Mouse (Mus musculus) cerebellum, adult 18-20 months (tissue): Measurements from ENCODE around the gene Ripk3.
A peak's percentile ranks its signal among the peaks of the same experiment; 100 is the strongest.

Experiments
- DNase-seq, 2 experiments: peaks; one replicate each; pipeline ENCODE4 v3.0.0; 2021

Gene Ripk3

GRCm38 (mm10) chr14:55793946-55794345 lies 5.3 kb upstream of the Ripk3 start:
- DNase-seq = no peak

- no peak for DNase-seq
Measured at GRCm38 (mm10) chr14:55793461-55793860, 4.8 kb upstream of the Ripk3 start.

- DNase-seq = no peak
Measured at GRCm38 (mm10) chr14:55787731-55788130, 934 bp downstream of the Ripk3 start.

- no peak for DNase-seq
Measured at GRCm38 (mm10) chr14:55785195-55785594, 3.5 kb downstream of the Ripk3 start.

- no peak for DNase-seq
Measured at GRCm38 (mm10) chr14:55783958-55784235, 4.8 kb downstream of the Ripk3 start, which contains the start of gene Adcy4. Gene Adcy4, minus strand, starts transcription at chr14:55784095.

- no peak for DNase-seq
Measured at GRCm38 (mm10) chr14:55783171-55783957, 5.3 kb downstream of the Ripk3 start.

- DNase-seq = no peak
Measured at GRCm38 (mm10) chr14:55782361-55782960, 6.2 kb downstream of the Ripk3 start.

GRCm38 (mm10) chr14:55781310-55781709 lies 7.4 kb downstream of the Ripk3 start:
- DNase-seq = peak; percentile 67 to 69

GRCm38 (mm10) chr14:55780736-55781135 lies 7.9 kb downstream of the Ripk3 start:
- DNase-seq = no peak

GRCm38 (mm10) chr14:55779656-55780055 lies 9.0 kb downstream of the Ripk3 start:
- no peak for DNase-seq

- no peak for DNase-seq
Measured at GRCm38 (mm10) chr14:55778686-55779085, 10.0 kb downstream of the Ripk3 start.

GRCm38 (mm10) chr14:55777806-55778205 lies 10.9 kb downstream of the Ripk3 start:
- DNase-seq = no peak

GRCm38 (mm10) chr14:55777176-55777575 lies 11.5 kb downstream of the Ripk3 start:
- no peak for DNase-seq

- no peak for DNase-seq
Measured at GRCm38 (mm10) chr14:55776711-55777110, 12.0 kb downstream of the Ripk3 start.

GRCm38 (mm10) chr14:55769087-55769703 lies 19.5 kb downstream of the Ripk3 start:
- no peak for DNase-seq

- no peak for DNase-seq
Measured at GRCm38 (mm10) chr14:55768555-55768954, 20.1 kb downstream of the Ripk3 start.

- DNase-seq = peak; percentile 82 to 83
Measured at GRCm38 (mm10) chr14:55767519-55768414, 20.9 kb downstream of the Ripk3 start.

- DNase-seq = no peak
Measured at GRCm38 (mm10) chr14:55765696-55766095, 23.0 kb downstream of the Ripk3 start, which contains the start of gene Ltb4r1. Gene Ltb4r1, plus strand, starts transcription at chr14:55765962.

- no peak for DNase-seq
Measured at GRCm38 (mm10) chr14:55763166-55763565, 25.5 kb downstream of the Ripk3 start.

- DNase-seq = peak; percentile 39 to 58
Measured at GRCm38 (mm10) chr14:55762001-55762821, 26.5 kb downstream of the Ripk3 start.

GRCm38 (mm10) chr14:55761163-55761562 lies 27.5 kb downstream of the Ripk3 start, which contains the start of gene Ltb4r2:
Gene Ltb4r2, plus strand, starts transcription at chr14:55761428.
- no peak for DNase-seq

GRCm38 (mm10) chr14:55760156-55760555 lies 28.5 kb downstream of the Ripk3 start:
- DNase-seq = peak; percentile 88 to 89
